Mouse (Mus musculus): ENCODE results near the gene Omp. TPM values are rescaled to one million over a fixed set of nuclear protein-coding genes. Genes with fewer than 3 reads are reported as not detected.
A peak's percentile ranks its signal among the peaks of the same experiment; 100 is the strongest.

The Omp gene
- polyA plus RNA-seq, 1 experiment from 2014 or later: 0.30 TPM

DNA sequence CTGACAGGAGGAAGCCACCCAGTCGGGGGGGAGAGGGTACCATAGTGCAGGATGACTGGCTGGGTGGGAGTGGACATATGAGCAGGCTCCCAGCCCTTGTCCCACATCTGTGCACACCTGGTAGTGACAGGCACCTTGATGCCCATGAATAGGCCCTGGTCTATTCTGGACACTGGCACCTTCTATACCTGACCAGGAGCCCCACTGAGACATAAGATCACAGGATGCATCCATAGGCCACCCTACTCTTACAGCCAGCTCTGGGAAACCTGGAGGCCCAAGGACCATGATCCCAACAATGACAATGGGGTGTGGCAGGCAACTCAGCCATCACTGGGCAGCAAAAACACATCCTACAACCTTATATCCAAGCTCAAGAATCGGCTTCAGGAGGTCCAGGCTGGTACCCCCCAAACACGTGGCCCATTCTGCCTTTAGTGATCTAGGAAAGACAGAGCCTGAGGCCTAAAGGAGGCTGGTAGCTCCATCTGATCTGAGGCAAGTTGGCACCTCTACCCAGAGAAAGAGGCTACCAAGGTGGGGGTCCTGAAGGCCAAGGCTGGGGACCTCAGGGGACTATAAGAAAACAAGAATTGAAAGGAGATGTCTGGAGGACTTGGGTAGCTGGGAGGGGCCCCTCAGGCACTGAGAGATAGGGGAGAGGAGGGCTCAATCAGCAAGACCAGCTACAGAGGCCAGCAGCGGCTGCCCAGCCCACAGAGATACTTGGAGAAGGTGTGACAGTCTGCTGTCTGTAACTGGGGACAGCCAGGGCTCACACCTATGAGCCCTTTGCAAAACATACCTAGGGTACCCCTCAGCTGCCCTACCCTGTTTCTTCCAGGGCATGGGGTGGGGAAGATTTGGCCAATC is 29.8 kb upstream of the Omp start:
- ATAC-seq: no peak
- DNase-seq (ENCODE audit: low spot score): no peak
- WGBS: 78% methylated on average over 4 of the region's 4 CpGs
- no peak overlapping the region for H3K9ac ChIP-seq (ENCODE audit: low read length)
- H3K36me3 ChIP-seq (ENCODE audit: control insufficient read depth, insufficient read depth, low read length): no peaks in the 10 kb centered on the region
- H3K4me3 ChIP-seq (ENCODE audit: low read depth, low read length): no peak overlapping the region
- no peaks in the 10 kb centered on the region for H3K27me3 ChIP-seq (replicated peaks; ENCODE audit: control insufficient read depth, insufficient read depth, low read length)
- no peaks in the 10 kb centered on the region for H3K9me3 ChIP-seq (replicated peaks; ENCODE audit: control insufficient read depth, low read length)
- H3K4me1 ChIP-seq (ENCODE audit: control insufficient read depth, insufficient read depth, low read length): peaks cover 6% of the 10 kb centered on the region
- H3K27ac ChIP-seq (ENCODE audit: low read depth, low read length): no peak overlapping the region
- no peak overlapping the region for H3K4me2 ChIP-seq (ENCODE audit: low read length)

- 70% methylated on average over 4 of the region's 4 CpGs for WGBS
- Histone ChIP-seq H3K9me3 (replicated peaks; ENCODE audit: control insufficient read depth, low read length) (no peaks in the 10 kb centered on the region), H3K4me3 (ENCODE audit: low read depth, low read length) (no peak overlapping the region), H3K9ac (ENCODE audit: low read length) (no peak overlapping the region), H3K27ac (ENCODE audit: low read depth, low read length) (no peak overlapping the region), H3K27me3 (replicated peaks; ENCODE audit: control insufficient read depth, insufficient read depth, low read length) (no peaks in the 10 kb centered on the region), H3K4me1 (ENCODE audit: control insufficient read depth, insufficient read depth, low read length) (peaks cover 6% of the 10 kb centered on the region), H3K4me2 (ENCODE audit: low read length) (no peak overlapping the region), H3K36me3 (ENCODE audit: control insufficient read depth, insufficient read depth, low read length) (no peaks in the 10 kb centered on the region)
- DNase-seq (ENCODE audit: low spot score) (no peak), ATAC-seq (no peak)
These were observed 28.1 kb upstream of the Omp start for GRCm38 (mm10) chr7:98173408-98173807.

DNA sequence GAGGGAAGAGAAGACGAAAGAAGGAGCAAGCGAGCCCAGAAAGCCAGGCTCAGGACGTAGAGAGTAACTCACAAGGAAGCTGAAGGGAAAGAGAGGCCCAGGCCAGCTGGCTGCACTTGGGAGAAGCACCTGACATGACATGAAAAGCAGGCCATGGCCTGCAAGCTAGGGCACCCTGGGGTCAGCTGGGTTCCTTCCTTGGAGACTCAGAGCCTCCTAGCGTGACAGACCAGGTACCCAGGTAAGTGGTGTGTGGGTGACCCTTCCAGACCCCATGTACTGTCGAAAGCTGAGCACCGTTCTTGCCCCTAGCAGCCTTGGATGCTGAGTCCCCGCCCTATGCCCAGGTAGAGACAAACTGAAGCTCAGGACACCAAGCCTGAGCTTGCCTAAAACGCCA is 27.4 kb upstream of the Omp start:
- Histone ChIP-seq H3K9ac (ENCODE audit: low read length) (no peak overlapping the region), H3K9me3 (replicated peaks; ENCODE audit: control insufficient read depth, low read length) (no peaks in the 10 kb centered on the region), H3K4me1 (ENCODE audit: control insufficient read depth, insufficient read depth, low read length) (peaks cover 6% of the 10 kb centered on the region), H3K36me3 (ENCODE audit: control insufficient read depth, insufficient read depth, low read length) (no peaks in the 10 kb centered on the region), H3K4me2 (ENCODE audit: low read length) (no peak overlapping the region), H3K4me3 (ENCODE audit: low read depth, low read length) (no peak overlapping the region), H3K27ac (ENCODE audit: low read depth, low read length) (no peak overlapping the region), H3K27me3 (replicated peaks; ENCODE audit: control insufficient read depth, insufficient read depth, low read length) (no peaks in the 10 kb centered on the region)
- 84% methylated on average over 8 of the region's 8 CpGs for WGBS
- ATAC-seq (no peak), DNase-seq (ENCODE audit: low spot score) (no peak)

DNA sequence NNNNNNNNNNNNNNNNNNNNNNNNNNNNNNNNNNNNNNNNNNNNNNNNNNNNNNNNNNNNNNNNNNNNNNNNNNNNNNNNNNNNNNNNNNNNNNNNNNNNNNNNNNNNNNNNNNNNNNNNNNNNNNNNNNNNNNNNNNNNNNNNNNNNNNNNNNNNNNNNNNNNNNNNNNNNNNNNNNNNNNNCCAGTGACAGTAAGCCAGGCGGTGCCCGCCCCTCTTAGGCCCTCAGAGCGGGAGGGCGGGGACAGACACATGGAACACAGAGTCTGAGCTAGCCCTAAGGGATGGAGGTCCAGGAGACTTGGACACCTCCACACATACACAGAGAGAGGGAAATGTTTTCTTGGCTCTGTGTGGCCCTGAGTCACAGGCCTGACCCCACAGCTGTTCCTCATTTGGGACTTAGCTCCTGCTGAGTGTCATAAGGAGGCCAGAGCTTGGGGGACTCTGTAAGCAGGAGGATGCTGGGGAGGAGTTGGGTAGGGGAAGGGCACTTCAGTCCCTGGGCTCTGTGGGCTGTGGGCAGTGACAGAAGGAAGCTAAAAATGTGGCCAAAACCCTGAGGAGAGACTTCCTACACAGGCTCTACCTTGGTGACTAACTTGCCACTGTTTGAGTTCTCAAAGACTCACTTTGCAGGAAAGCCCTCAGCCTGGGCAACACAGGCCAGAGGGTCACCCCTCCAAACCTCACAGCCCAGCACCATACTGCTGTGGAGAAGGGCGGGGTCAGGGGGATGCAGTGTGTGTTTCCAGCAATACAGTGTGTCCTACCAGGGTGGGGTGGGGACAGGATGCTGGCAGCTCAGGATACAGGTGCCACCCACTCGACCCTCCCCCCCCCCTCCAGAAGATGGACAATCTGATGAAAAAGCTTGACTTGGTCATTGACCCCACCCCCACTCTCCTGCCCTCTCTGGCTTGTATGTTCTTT is 26.1 kb upstream of the Omp start:
- DNase-seq (ENCODE audit: low spot score) (no peak), ATAC-seq (no peak)
- H3K4me2 ChIP-seq (ENCODE audit: low read length): no peak overlapping the region
- no peak overlapping the region for H3K27ac ChIP-seq (ENCODE audit: low read depth, low read length)
- no peak overlapping the region for H3K4me3 ChIP-seq (ENCODE audit: low read depth, low read length)
- no peaks in the 10 kb centered on the region for H3K27me3 ChIP-seq (replicated peaks; ENCODE audit: control insufficient read depth, insufficient read depth, low read length)
- no peak overlapping the region for H3K9ac ChIP-seq (ENCODE audit: low read length)
- H3K9me3 ChIP-seq (replicated peaks; ENCODE audit: control insufficient read depth, low read length): no peaks in the 10 kb centered on the region
- no peaks in the 10 kb centered on the region for H3K36me3 ChIP-seq (ENCODE audit: control insufficient read depth, insufficient read depth, low read length)
- 87% methylated on average over 6 of the region's 6 CpGs for WGBS
- no peaks in the 10 kb centered on the region for H3K4me1 ChIP-seq (ENCODE audit: control insufficient read depth, insufficient read depth, low read length)

DNA sequence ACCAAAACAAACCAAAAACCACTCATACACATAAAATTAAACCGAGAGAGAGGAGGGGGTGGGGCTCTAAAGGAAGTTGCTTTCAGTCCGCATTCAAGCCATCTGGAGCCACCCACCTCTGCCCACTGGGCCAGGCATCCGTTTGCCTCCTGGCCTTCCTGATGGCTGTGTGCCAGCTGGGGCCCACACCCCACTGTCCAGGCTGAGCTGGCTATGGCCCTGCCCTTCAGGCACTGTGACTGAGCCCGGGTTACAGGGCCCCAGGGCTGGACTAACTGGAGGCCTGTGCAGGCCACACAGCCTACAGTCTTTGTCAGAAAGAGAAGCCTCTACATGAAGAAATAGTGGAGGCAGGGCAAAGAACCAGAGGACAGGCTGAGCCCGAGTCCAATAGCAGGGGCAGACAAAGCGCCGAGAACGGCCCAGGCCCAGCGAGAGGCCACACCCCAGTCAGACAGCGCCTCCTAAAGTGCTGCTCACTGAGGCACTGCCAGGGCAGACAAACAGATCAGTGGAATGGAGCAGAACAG is 19.8 kb upstream of the Omp start:
- Histone ChIP-seq H3K27me3 (replicated peaks; ENCODE audit: control insufficient read depth, insufficient read depth, low read length) (no peaks in the 10 kb centered on the region), H3K27ac (ENCODE audit: low read depth, low read length) (no peak overlapping the region), H3K9me3 (replicated peaks; ENCODE audit: control insufficient read depth, low read length) (no peaks in the 10 kb centered on the region), H3K4me3 (ENCODE audit: low read depth, low read length) (no peak overlapping the region), H3K4me1 (ENCODE audit: control insufficient read depth, insufficient read depth, low read length) (peaks cover 8% of the 10 kb centered on the region), H3K36me3 (ENCODE audit: control insufficient read depth, insufficient read depth, low read length) (no peaks in the 10 kb centered on the region), H3K9ac (ENCODE audit: low read length) (0 out of 2 replicates have a peak overlapping the region, but pooled peaks have one; percentile 8), H3K4me2 (ENCODE audit: low read length) (no peak overlapping the region)
- DNase-seq (ENCODE audit: low spot score) (no peak), ATAC-seq (peak; percentile 55; the same call in 1 of the 2 replicates)
- WGBS: 58% methylated on average over 10 of the region's 10 CpGs

DNA sequence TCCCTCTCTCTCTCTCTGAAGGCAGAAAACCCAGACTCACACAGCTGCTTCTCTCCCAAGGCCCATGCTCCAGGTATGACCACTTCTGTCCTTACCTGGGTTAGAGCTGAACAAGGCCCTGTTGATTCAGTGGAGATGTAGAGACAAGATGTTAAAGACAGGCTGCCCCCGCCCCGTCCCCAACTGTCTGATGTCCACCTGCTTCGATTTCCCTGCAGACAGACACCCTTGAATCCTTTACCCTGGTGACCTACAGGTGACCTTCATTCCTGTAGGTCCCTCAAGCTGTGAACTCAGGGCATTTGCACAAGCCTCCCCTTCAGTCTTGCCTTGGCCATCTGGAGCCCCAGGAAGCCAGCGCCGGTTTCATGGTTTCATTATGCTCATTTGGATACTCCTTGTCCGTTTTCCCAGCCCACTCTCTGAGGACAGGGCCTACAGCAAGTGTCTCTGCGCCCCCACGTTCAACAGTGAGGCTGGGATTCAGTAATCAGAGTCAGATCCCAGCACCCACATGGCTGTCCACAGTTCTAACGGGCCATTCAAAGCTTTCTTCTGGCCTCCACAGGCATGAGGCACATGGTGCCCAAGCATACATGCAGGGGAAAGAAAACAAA is 19.2 kb upstream of the Omp start:
- H3K27me3 ChIP-seq (replicated peaks; ENCODE audit: control insufficient read depth, insufficient read depth, low read length): no peaks in the 10 kb centered on the region
- H3K9ac ChIP-seq (ENCODE audit: low read length): no peak overlapping the region
- no peak overlapping the region for H3K4me3 ChIP-seq (ENCODE audit: low read depth, low read length)
- H3K27ac ChIP-seq (ENCODE audit: low read depth, low read length): no peak overlapping the region
- H3K4me1 ChIP-seq (ENCODE audit: control insufficient read depth, insufficient read depth, low read length): peaks cover 8% of the 10 kb centered on the region
- 81% methylated on average over 9 of the region's 9 CpGs for WGBS
- H3K9me3 ChIP-seq (replicated peaks; ENCODE audit: control insufficient read depth, low read length): no peaks in the 10 kb centered on the region
- ATAC-seq (peak; percentile 8; the same call in 1 of the 2 replicates), DNase-seq (ENCODE audit: low spot score) (no peak)
- H3K36me3 ChIP-seq (ENCODE audit: control insufficient read depth, insufficient read depth, low read length): no peaks in the 10 kb centered on the region
- H3K4me2 ChIP-seq (ENCODE audit: low read length): no peak overlapping the region

DNA sequence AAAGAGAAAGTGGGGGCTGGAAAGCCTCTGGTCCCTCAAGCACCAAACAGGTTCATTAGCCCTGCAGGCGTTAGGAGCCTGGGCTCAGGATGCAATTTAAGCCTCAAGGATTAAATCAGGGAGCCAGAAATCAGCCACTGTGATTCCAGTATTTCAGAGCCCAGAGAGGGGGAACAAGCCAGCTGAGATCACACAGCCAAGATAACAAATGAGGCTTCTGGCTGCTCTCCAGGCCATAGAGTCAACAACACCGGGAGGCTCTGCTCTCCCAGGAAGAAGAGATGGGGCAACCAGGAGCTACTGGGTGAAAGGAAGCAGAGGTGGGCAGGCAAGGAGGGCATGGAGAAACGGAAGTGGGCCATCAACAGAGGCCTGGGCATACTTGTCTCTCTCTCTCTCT is 18.4 kb upstream of the Omp start:
- no peaks in the 10 kb centered on the region for H3K27me3 ChIP-seq (replicated peaks; ENCODE audit: control insufficient read depth, insufficient read depth, low read length)
- DNase-seq (ENCODE audit: low spot score) (no peak), ATAC-seq (no peak)
- peaks cover 8% of the 10 kb centered on the region for H3K4me1 ChIP-seq (ENCODE audit: control insufficient read depth, insufficient read depth, low read length)
- H3K9me3 ChIP-seq (replicated peaks; ENCODE audit: control insufficient read depth, low read length): no peaks in the 10 kb centered on the region
- no peaks in the 10 kb centered on the region for H3K36me3 ChIP-seq (ENCODE audit: control insufficient read depth, insufficient read depth, low read length)
- no peak overlapping the region for H3K4me2 ChIP-seq (ENCODE audit: low read length)
- H3K9ac ChIP-seq (ENCODE audit: low read length): no peak overlapping the region
- 42% methylated on average over 3 of the region's 3 CpGs for WGBS
- no peak overlapping the region for H3K27ac ChIP-seq (ENCODE audit: low read depth, low read length)
- H3K4me3 ChIP-seq (ENCODE audit: low read depth, low read length): no peak overlapping the region

- Histone ChIP-seq H3K27ac (ENCODE audit: low read depth, low read length) (no peak overlapping the region), H3K9me3 (replicated peaks; ENCODE audit: control insufficient read depth, low read length) (no peaks in the 10 kb centered on the region), H3K36me3 (ENCODE audit: control insufficient read depth, insufficient read depth, low read length) (no peaks in the 10 kb centered on the region), H3K4me2 (ENCODE audit: low read length) (no peak overlapping the region), H3K27me3 (replicated peaks; ENCODE audit: control insufficient read depth, insufficient read depth, low read length) (no peaks in the 10 kb centered on the region), H3K4me3 (ENCODE audit: low read depth, low read length) (no peak overlapping the region), H3K4me1 (ENCODE audit: control insufficient read depth, insufficient read depth, low read length) (peaks cover 8% of the 10 kb centered on the region), H3K9ac (ENCODE audit: low read length) (no peak overlapping the region)
- DNase-seq (ENCODE audit: low spot score) (no peak), ATAC-seq (no peak)
- 94% methylated on average over 6 of the region's 6 CpGs for WGBS
These were observed 16.9 kb upstream of the Omp start for GRCm38 (mm10) chr7:98162239-98162638.
